Mouse (Mus musculus): ENCODE results near the gene Vmn1r225.
"Not testable (repeated sequence)": the region's sequence is repeated elsewhere in the genome, so short reads cannot be mapped to it uniquely, and the experiment has no call there.

The Vmn1r225 gene

DNA sequence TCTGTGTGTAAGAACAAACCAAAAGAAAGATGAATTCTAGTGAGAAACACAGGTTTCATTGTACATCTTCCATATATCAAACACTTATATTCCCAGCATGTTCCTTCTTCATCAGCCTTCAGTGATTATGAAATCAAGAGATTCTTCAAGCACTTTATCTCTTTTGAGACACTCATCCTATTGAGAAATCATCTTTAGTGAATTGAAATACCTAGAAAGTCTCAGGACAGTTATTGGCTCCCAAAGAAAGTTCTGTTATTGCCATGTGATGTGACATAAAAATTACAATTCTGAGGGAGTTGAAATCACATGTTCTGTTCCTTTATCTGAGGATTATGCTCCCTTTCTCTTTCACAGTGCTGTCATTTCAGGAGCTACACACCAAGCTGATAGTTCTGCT lies at the start of gene Vmn1r225:
Gene Vmn1r225 (plus strand): TSS at position 301 of the 400 bp plus-strand sequence.
- DNase-seq (ENCODE audit: low spot score), result no peak

DNA sequence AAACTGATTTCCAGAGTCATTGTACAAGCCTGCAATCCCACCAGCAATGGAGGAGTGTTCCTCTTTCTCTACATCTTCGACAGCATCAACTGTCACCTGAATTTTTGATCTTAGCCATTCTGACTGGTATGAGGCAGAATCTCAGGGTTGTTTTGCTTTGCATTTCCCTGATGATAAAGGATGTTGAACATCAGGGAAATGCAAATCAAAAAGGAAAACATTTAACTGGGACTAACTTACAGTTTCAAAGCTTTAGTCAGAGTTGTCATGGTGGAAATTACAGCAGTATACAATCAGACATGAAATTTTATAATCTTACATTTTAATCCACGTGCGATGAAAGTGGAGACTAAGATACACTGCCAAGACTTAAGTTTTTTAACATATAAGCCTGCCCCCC lies 24.6 kb upstream of the Vmn1r225 start:
- no peak for DNase-seq (ENCODE audit: low spot score)

DNA sequence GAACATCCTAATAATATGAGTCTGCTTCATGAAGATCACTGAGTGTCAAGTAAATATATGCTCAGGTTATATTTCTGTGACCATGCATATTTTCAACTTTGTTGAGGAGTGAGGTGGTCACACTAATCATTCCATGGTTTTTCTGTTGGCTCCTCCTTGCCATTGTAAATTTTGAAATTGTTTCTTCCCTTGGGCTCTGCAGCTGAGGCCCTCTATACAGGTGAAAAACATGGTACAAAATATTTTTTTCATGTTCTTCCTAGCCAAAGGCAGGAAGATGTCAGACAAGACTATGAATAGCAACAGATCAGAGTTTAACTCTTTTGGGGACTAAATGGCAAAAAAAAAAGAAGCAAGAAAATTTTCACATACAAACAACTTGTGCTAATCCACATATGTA lies 16.7 kb upstream of the Vmn1r225 start, which contains the start of gene Vmn2r108:
Gene Vmn2r108 (minus strand): TSS at position 101 of the 400 bp plus-strand sequence.
- DNase-seq (ENCODE audit: low spot score), result no peak

DNA sequence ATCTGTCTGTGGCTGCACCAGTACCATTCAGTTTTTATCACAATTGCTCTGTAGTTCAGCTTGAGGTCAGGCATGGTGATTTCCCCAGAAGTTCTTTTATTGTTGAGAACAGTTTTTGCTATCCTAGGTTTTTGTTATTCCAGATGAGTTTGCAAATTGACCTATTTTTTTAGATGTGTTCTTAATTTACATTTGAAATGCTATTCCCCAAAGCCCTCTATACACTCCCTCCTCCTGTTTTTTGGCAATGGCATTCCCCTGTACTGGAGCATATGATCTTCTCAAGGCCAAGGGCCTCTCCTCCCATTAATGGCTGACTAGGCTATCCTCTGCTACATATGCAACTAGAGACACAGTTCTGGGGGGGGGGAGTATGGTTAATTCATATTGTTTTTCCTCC lies 10.3 kb downstream of the Vmn1r225 start:
- not testable (repeated sequence) for DNase-seq (ENCODE audit: low spot score)

All from left cerebral cortex, adult 11 months (tissue).